ENCODE assay signal across 8 mouse cellular contexts in genomic region chr12:69372731-69373331, GRCm38 (mm10). TPM values are rescaled to one million over a fixed set of nuclear protein-coding genes. Genes with fewer than 3 reads are reported as not detected.
DNase-seq lines count a peak whose midpoint lies in the region; ATAC-seq and TF ChIP-seq lines count a peak whose summit lies in the region.

No protein-coding gene starts in this region.

- H3K79me2 ChIP-seq in myocyte (ENCODE audit: control insufficient read depth, insufficient read depth), result peaks cover 53% of the 10 kb centered on the region

- TF ChIP-seq CTCF in lung, adult 2 months (IDR thresholded peaks at IDR 0.05; ENCODE audit: insufficient read depth, low read length), result no peak
- TF ChIP-seq CTCF in bone marrow, adult 2 months (IDR thresholded peaks at IDR 0.05; ENCODE audit: control insufficient read depth, insufficient read depth, low read length), result no peak
- TF ChIP-seq CTCF in forebrain, postnatal 0 days (IDR thresholded peaks at IDR 0.05; ENCODE audit: low read depth), result no peak

- H3K36me3 ChIP-seq in forebrain, postnatal 0 days (ENCODE audit: insufficient read depth), result no peaks in the 10 kb centered on the region
- no peaks in the 10 kb centered on the region for H3K36me3 ChIP-seq in hindbrain, embryonic 12.5 days
- H3K36me3 ChIP-seq in liver, embryonic 12.5 days, result peaks cover 36% of the 10 kb centered on the region
- peaks cover 24% of the 10 kb centered on the region for H3K36me3 ChIP-seq in myocyte (ENCODE audit: control insufficient read depth, insufficient read depth)

- no peak for TF ChIP-seq POLR2A in lung, adult 2 months (IDR thresholded peaks at IDR 0.05; ENCODE audit: borderline replicate concordance, extremely low read depth, low read depth, low read length)
- TF ChIP-seq POLR2A in bone marrow, adult 2 months (IDR thresholded peaks at IDR 0.05; ENCODE audit: borderline replicate concordance, control insufficient read depth, low read depth, low read length), result no peak
- TF ChIP-seq POLR2A in myocyte (IDR thresholded peaks at IDR 0.05; ENCODE audit: insufficient read length, low read depth), result peak; percentile 35

- H3K27me3 ChIP-seq in forebrain, postnatal 0 days (ENCODE audit: insufficient read depth, low read length), result no peaks in the 10 kb centered on the region
- no peaks in the 10 kb centered on the region for H3K27me3 ChIP-seq in hindbrain, embryonic 12.5 days
- no peaks in the 10 kb centered on the region for H3K27me3 ChIP-seq in liver, embryonic 12.5 days (replicated peaks)
- H3K27me3 ChIP-seq in myocyte (ENCODE audit: control insufficient read depth, insufficient read depth, insufficient read length), result no peaks in the 10 kb centered on the region

- WGBS in lung, adult 2 months, result under 1% methylated on average over 42 of the region's 42 CpGs
- under 1% methylated on average over 42 of the region's 42 CpGs for WGBS in bone marrow, adult 2 months
- under 1% methylated on average over 42 of the region's 42 CpGs for WGBS in forebrain, postnatal 0 days
- WGBS in hindbrain, embryonic 12.5 days, result under 1% methylated on average over 42 of the region's 42 CpGs
- under 1% methylated on average over 42 of the region's 42 CpGs for WGBS in liver, embryonic 12.5 days (ENCODE audit: insufficient replicate concordance)

- H3K4me1 ChIP-seq in lung, adult 2 months (ENCODE audit: control insufficient read depth, insufficient read depth, low read length), result peaks cover 3% of the 10 kb centered on the region
- H3K4me1 ChIP-seq in bone marrow, adult 2 months (ENCODE audit: control insufficient read depth, insufficient read depth, low read length), result no peaks in the 10 kb centered on the region
- peaks cover 12% of the 10 kb centered on the region; the same call in 1 of the 2 replicates for H3K4me1 ChIP-seq in forebrain, postnatal 0 days (ENCODE audit: insufficient read depth)
- H3K4me1 ChIP-seq in hindbrain, embryonic 12.5 days, result peaks cover 18% of the 10 kb centered on the region
- peaks cover 33% of the 10 kb centered on the region for H3K4me1 ChIP-seq in liver, embryonic 12.5 days

- ATAC-seq in forebrain, postnatal 0 days, result 0 out of 2 replicates have a peak, but pooled peaks have one; percentile 0
- peak; percentile 17 for ATAC-seq in hindbrain, embryonic 12.5 days (ENCODE audit: low FRiP score)
- peak; percentile 25 for ATAC-seq in liver, embryonic 12.5 days
- no peak for ATAC-seq in inflammation-experienced regulatory T-cells, adult 6 months

- H3K4me2 ChIP-seq in forebrain, postnatal 0 days (ENCODE audit: low read depth), result peak overlapping the region; percentile 88
- peak overlapping the region; percentile 93 for H3K4me2 ChIP-seq in hindbrain, embryonic 12.5 days (replicated peaks)
- H3K4me2 ChIP-seq in liver, embryonic 12.5 days, result peak overlapping the region; percentile 92
- peak overlapping the region; percentile 93 for H3K4me2 ChIP-seq in myocyte (ENCODE audit: low read depth)

- DNase-seq in lung, adult 2 months, result peak; percentile 58
- DNase-seq in lung, postnatal 25 days (ENCODE audit: low spot score), result no peak
- peak; percentile 25 for DNase-seq in forebrain, postnatal 0 days

- peak overlapping the region; percentile 92 for H3K9ac ChIP-seq in forebrain, postnatal 0 days
- H3K9ac ChIP-seq in hindbrain, embryonic 12.5 days, result peak overlapping the region; percentile 97
- peak overlapping the region; percentile 100 for H3K9ac ChIP-seq in liver, embryonic 12.5 days

- peak overlapping the region; percentile 88 for H3K4me3 ChIP-seq in lung, adult 2 months (replicated peaks; ENCODE audit: extremely low read depth, low read depth, low read length)
- H3K4me3 ChIP-seq in bone marrow, adult 2 months (replicated peaks; ENCODE audit: control insufficient read depth, low read depth, low read length), result peak overlapping the region; percentile 85
- peak overlapping the region; percentile 100 for H3K4me3 ChIP-seq in forebrain, postnatal 0 days (ENCODE audit: low read depth, low read length)
- peak overlapping the region; percentile 97 for H3K4me3 ChIP-seq in hindbrain, embryonic 12.5 days
- peak overlapping the region; percentile 99 for H3K4me3 ChIP-seq in liver, embryonic 12.5 days
- H3K4me3 ChIP-seq in myocyte, result peak overlapping the region; percentile 74

- peak overlapping the region; percentile 93 for H3ac ChIP-seq in myocyte (ENCODE audit: control insufficient read depth, insufficient read length)

- peak overlapping the region; percentile 100 for H3K27ac ChIP-seq in bone marrow, adult 2 months (ENCODE audit: control insufficient read depth, insufficient read depth, low read depth, low read length, poor library complexity)
- H3K27ac ChIP-seq in forebrain, postnatal 0 days (ENCODE audit: low read depth, low read length), result peak overlapping the region; percentile 95
- H3K27ac ChIP-seq in hindbrain, embryonic 12.5 days, result peak overlapping the region; percentile 84
- peak overlapping the region; percentile 99 for H3K27ac ChIP-seq in liver, embryonic 12.5 days

- H3K9me3 ChIP-seq in forebrain, postnatal 0 days (ENCODE audit: low read length), result no peaks in the 10 kb centered on the region
- no peaks in the 10 kb centered on the region for H3K9me3 ChIP-seq in hindbrain, embryonic 12.5 days (replicated peaks)
- H3K9me3 ChIP-seq in liver, embryonic 12.5 days (replicated peaks), result no peaks in the 10 kb centered on the region

TF ChIP-seq in myocyte, 11 proteins besides CTCF, POLR2A, EP300 and RAD21:
- TF ChIP-seq POLR2AphosphoS2 (IDR thresholded peaks at IDR 0.05; ENCODE audit: insufficient read length, low read depth) (peak; percentile 31), MYOD1 (IDR thresholded peaks at IDR 0.05; ENCODE audit: control insufficient read depth in 1 of 3, insufficient read length in 2 of 3, low read depth in 2 of 3) (no peak)

RNA-seq across cellular contexts. Expression of gene Gm9887, which starts 0.6 kb away (rescaled TPM):
- polyA plus RNA-seq in lung, adult 2 months (2012; rRNA removed), result 2.3 and 5.2 TPM in 2 replicates
- not detected in 2 replicates for polyA plus RNA-seq in bone marrow, adult 2 months (2011; ENCODE audit: insufficient read depth, insufficient read length, low replicate concordance, missing spikeins)
- total RNA-seq in forebrain, postnatal 0 days (2014; rRNA removed), result 1.6 and 1.8 TPM in 2 replicates
- 1.1 and 1.8 TPM in 2 replicates for polyA plus RNA-seq in forebrain, postnatal 0 days (2015; fragmentation: Nextera tagmentation; extraction: Ambion mirVana)
- 1.1 and 1.8 TPM in 2 replicates for polyA plus RNA-seq in hindbrain, embryonic 12.5 days (2016; fragmentation: Nextera tagmentation; extraction: Ambion mirVana)
- 2.1 and 2.3 TPM in 2 replicates for polyA plus RNA-seq in liver, embryonic 12.5 days (2016; fragmentation: Nextera tagmentation; extraction: Ambion mirVana)
- 2.4 TPM for polyA plus RNA-seq in myocyte (2012; fragmentation: generic; extraction: Trizol)
- not detected for polyA plus RNA-seq in inflammation-experienced regulatory T-cells, adult 6 months (2017; shearing (Covaris generic))

RNA-seq across cellular contexts. Expression of gene Arf6, which starts 0.9 kb away (rescaled TPM):
- 164 and 217 TPM in 2 replicates for polyA plus RNA-seq in lung, adult 2 months (2012; rRNA removed)
- 48.1 and 48.4 TPM in 2 replicates for polyA plus RNA-seq in bone marrow, adult 2 months (2011; ENCODE audit: insufficient read depth, insufficient read length, low replicate concordance, missing spikeins)
- total RNA-seq in forebrain, postnatal 0 days (2014; rRNA removed), result 108 and 110 TPM in 2 replicates
- 52.9 and 56.3 TPM in 2 replicates for polyA plus RNA-seq in forebrain, postnatal 0 days (2015; fragmentation: Nextera tagmentation; extraction: Ambion mirVana)
- 56.1 and 61.9 TPM in 2 replicates for polyA plus RNA-seq in hindbrain, embryonic 12.5 days (2016; fragmentation: Nextera tagmentation; extraction: Ambion mirVana)
- polyA plus RNA-seq in liver, embryonic 12.5 days (2016; fragmentation: Nextera tagmentation; extraction: Ambion mirVana), result 81.1 and 83.3 TPM in 2 replicates
- 71.4 TPM for polyA plus RNA-seq in myocyte (2012; fragmentation: generic; extraction: Trizol)
- 10 to 100 TPM; 40.5 to 93.3 (median 88.9) TPM for polyA plus RNA-seq in inflammation-experienced regulatory T-cells, adult 6 months (2017; shearing (Covaris generic))

RNA-seq across cellular contexts. Expression of gene Nemf, which starts 15.9 kb away (rescaled TPM):
- polyA plus RNA-seq in lung, adult 2 months (2012; rRNA removed), result 3.2 and 6.4 TPM in 2 replicates
- polyA plus RNA-seq in bone marrow, adult 2 months (2011; ENCODE audit: insufficient read depth, insufficient read length, low replicate concordance, missing spikeins), result 28.9 and 43.5 TPM in 2 replicates
- 44.4 and 47.7 TPM in 2 replicates for total RNA-seq in forebrain, postnatal 0 days (2014; rRNA removed)
- 47.6 and 64.7 TPM in 2 replicates for polyA plus RNA-seq in forebrain, postnatal 0 days (2015; fragmentation: Nextera tagmentation; extraction: Ambion mirVana)
- 82.0 and 90.7 TPM in 2 replicates for polyA plus RNA-seq in hindbrain, embryonic 12.5 days (2016; fragmentation: Nextera tagmentation; extraction: Ambion mirVana)
- 56.5 and 57.3 TPM in 2 replicates for polyA plus RNA-seq in liver, embryonic 12.5 days (2016; fragmentation: Nextera tagmentation; extraction: Ambion mirVana)
- 6.8 TPM for polyA plus RNA-seq in myocyte (2012; fragmentation: generic; extraction: Trizol)
- polyA plus RNA-seq in inflammation-experienced regulatory T-cells, adult 6 months (2017; shearing (Covaris generic)), result 100 to 1,000 TPM; 135 to 198 (median 180) TPM
